Mouse (Mus musculus) bone marrow, adult 2 months (tissue): Measurements from ENCODE around the gene Yipf4.

ENCODE experiments used
- CTCF ChIP-seq: fragments of 200-500 bp; IDR thresholded peaks from 2 replicates; pipeline ENCODE4 v1.5.1; 2011; ENCODE audit warnings: low read length, control low read depth; ENCODE audit not compliant: control insufficient read depth, insufficient read depth
- POLR2A ChIP-seq: fragments of 200-500 bp; IDR thresholded peaks from 2 replicates; pipeline ENCODE4 v1.6.1; 2011; ENCODE audit warnings: low read depth, mild to moderate bottlenecking, control low read depth, low read length, borderline replicate concordance; ENCODE audit not compliant: control insufficient read depth

DNA sequence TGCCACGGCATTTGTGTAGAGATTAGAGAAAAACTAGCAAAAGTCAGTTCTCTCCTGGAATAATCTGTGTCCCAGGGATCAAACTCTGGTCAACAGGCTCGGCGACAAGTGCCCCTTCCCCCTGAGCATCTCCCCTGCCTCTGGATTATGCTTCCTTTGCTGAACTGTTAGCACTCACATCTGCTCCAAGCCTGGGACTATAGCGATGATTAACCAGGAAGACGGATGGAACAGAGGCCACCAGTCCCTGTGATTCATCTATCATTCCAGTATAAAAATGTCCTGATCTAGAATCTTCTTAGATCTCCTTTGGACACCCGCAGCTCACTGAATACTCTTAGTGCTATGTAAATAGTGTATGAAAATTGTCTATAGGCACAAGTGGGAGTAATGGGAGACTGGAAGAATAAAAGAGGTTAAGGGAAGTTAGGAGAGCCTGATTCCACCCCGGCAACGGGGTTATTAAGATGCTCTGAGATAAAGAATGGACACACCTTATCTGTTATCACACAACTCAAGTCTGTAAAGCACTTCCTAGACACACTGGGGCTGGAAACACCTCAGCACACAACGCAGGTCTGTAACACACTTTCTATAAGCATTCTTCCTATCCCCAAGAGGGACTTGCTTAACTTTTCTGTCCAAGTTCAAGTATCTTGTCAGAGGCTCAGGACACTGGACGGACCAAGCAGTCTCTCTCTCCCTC lies 31.2 kb upstream of the Yipf4 start:
- TF ChIP-seq POLR2A (no peak), CTCF (no peak)
